Mouse (Mus musculus): ENCODE measurements around the gene Mpst.

DNA sequence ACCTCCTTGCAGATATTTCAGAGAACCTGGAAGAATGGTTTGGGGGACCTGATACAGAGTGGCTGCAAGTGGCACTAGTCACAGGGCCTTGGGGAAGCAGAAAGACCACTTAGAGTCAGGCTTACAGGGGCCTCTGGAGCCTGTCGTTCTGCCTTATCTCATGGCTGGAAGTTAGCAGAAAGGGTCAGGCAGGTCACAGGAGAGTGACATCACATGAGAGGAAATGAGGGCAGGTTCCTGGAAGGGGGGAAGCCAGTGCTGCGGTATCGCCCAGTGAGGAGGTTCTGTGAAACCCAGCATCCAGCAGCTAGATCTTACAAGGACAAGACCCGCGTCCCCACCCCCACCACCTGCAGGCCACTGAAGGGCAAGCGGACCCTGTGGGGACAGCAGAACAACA lies 42.9 kb downstream of the Mpst start:
- TF ChIP-seq CTCF (IDR thresholded peaks at IDR 0.05; ENCODE audit: insufficient read depth, low read length) (no peak), POLR2A (IDR thresholded peaks at IDR 0.05; ENCODE audit: borderline replicate concordance, extremely low read depth, low read depth, low read length) (no peak)

Measured in lung, adult 2 months (tissue).